Mouse (Mus musculus) embryonic facial prominence, embryonic 15.5 days (tissue): ENCODE results near the gene Scaf11. TPM values are rescaled to one million over a fixed set of nuclear protein-coding genes. Genes with fewer than 3 reads are reported as not detected.

Source experiments
- ATAC-seq: fragments of 200-750 bp; cut with Nextera tagmentation; 2 replicates; pipeline ENCODE4 v1.8.0; 2017; ENCODE audit warnings: low read depth, moderate TSS enrichment; ENCODE audit not compliant: insufficient number of reproducible peaks, low FRiP score, low TSS enrichment
- H3K27ac ChIP-seq: fragments of 300-500 bp; sonication (generic); replicated peaks from 2 replicates; pipeline ENCODE4 v1.5.1; 2015; ENCODE audit warnings: mild to moderate bottlenecking, inconsistent platforms
- H3K27me3 ChIP-seq: fragments of 300-500 bp; sonication (generic); 2 replicates; pipeline ENCODE4 v1.6.1; 2015; ENCODE audit warnings: inconsistent platforms
- H3K36me3 ChIP-seq: fragments of 300-500 bp; sonication (generic); 2 replicates; pipeline ENCODE4 v1.6.1; 2015; ENCODE audit warnings: mild to moderate bottlenecking, inconsistent platforms
- H3K4me1 ChIP-seq: fragments of 300-500 bp; sonication (generic); 2 replicates; pipeline ENCODE4 v1.6.1; 2015; ENCODE audit warnings: inconsistent platforms
- H3K4me2 ChIP-seq: fragments of 300-500 bp; sonication (generic); replicated peaks from 2 replicates; pipeline ENCODE4 v1.6.1; 2015; ENCODE audit warnings: mild to moderate bottlenecking, inconsistent platforms
- H3K4me3 ChIP-seq: fragments of 300-500 bp; sonication (generic); replicated peaks from 2 replicates; pipeline ENCODE4 v1.5.1; 2015; ENCODE audit warnings: mild to moderate bottlenecking, inconsistent platforms
- H3K9ac ChIP-seq: fragments of 300-500 bp; sonication (generic); 2 replicates; pipeline ENCODE4 v1.6.1; 2015; ENCODE audit warnings: inconsistent platforms
- H3K9me3 ChIP-seq: fragments of 300-500 bp; sonication (generic); replicated peaks from 2 replicates; pipeline ENCODE4 v1.6.1; 2016; ENCODE audit warnings: inconsistent platforms
- WGBS: fragments of 180-500 bp; shearing (Covaris S2); methylation state at CpG from one replicate; pipeline ENCODE4 v1.1.7; 2015; 5-methylcytosine and 5-hydroxymethylcytosine counted together
- polyA plus RNA-seq: library from polyadenylated mRNA; unstranded; fragments of >200 nt; fragmentation: Nextera tagmentation; extraction: Ambion mirVana; gene quantifications from 2 replicates; pipeline ENCODE4 v1.2.1, GENCODE M21; 2015

Gene Scaf11
- polyA plus RNA-seq, 1 experiment from 2014 or later, result 80.6 TPM

DNA sequence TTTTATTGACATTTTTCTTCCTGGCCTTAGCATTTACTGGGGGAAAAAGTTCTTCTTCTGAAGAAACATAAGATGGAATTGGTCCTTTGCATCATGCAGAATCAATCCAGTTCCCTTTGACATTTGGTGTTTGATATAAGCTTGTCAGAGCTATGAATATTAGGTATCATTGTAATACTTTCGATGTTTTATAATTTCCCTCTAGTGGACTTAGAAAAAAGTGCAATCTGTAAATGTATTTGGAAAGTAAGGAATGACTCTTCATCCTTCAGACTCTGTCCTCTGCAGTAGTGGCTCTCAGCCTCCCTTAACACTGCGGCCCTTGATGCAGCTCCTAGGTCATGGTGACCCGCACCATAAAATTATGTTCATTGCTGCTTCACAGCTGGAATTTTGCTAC lies 67.8 kb downstream of the Scaf11 start:
- Histone ChIP-seq H3K27ac (no peak overlapping the region), H3K27me3 (no peaks in the 10 kb centered on the region), H3K9me3 (no peaks in the 10 kb centered on the region), H3K36me3 (peaks cover 68% of the 10 kb centered on the region), H3K4me1 (no peaks in the 10 kb centered on the region), H3K9ac (no peak overlapping the region), H3K4me3 (no peak overlapping the region), H3K4me2 (no peak overlapping the region)
- no peak for ATAC-seq
- 93% methylated on average over 3 of the region's 3 CpGs for WGBS

DNA sequence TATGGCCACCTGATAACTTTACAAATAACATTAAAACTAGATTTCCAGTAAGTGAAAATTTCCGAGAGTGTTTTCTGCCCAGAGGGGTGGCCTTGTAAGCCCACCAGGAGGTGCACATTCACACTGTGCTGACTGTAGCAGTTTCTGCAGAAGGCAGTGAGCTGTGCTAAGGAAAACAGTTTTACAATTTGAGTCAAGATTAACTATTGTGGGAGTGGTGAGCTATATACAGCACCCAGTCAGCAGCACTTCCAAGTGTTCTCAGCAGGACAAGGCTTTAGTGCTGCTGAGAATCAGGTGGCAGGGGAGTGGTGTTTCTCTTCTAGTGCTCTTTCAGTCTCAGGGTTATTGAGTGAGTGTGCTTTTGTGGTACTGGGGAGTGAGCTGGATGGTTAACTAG lies 72.1 kb downstream of the Scaf11 start:
- 69% methylated on average over 1 of the region's 1 CpGs for WGBS
- H3K27ac ChIP-seq, result no peak overlapping the region
- no peaks in the 10 kb centered on the region for H3K4me1 ChIP-seq
- no peak overlapping the region for H3K4me2 ChIP-seq
- no peaks in the 10 kb centered on the region for H3K9me3 ChIP-seq
- peaks cover 45% of the 10 kb centered on the region for H3K36me3 ChIP-seq
- H3K27me3 ChIP-seq, result no peaks in the 10 kb centered on the region
- ATAC-seq, result no peak
- no peak overlapping the region for H3K9ac ChIP-seq
- no peak overlapping the region for H3K4me3 ChIP-seq

DNA sequence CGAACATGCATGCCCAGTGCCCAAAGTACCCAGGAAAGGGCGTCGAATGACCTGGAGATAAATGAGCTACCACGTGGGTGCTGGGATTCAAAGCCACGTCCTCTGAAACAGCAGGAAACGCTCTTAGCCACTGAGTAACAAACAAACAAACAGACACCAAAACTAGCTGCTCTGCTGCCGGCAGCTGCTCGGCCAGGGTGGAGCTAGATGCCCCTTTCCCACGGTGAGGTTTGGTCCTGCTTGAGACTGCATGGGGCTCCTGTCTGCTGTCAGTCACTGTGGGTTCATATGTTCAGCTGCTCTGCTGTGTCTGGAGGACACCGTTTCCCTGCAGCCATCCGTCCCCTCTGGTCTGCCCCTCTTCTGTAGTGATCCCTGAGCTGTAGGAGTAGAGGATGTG lies 78.4 kb downstream of the Scaf11 start:
- no peak for ATAC-seq
- Histone ChIP-seq H3K4me1 (no peaks in the 10 kb centered on the region), H3K36me3 (peaks cover 37% of the 10 kb centered on the region), H3K4me2 (no peak overlapping the region), H3K4me3 (no peak overlapping the region), H3K9me3 (no peaks in the 10 kb centered on the region), H3K27ac (no peak overlapping the region), H3K9ac (no peak overlapping the region), H3K27me3 (no peaks in the 10 kb centered on the region)
- 90% methylated on average over 11 of the region's 11 CpGs for WGBS

DNA sequence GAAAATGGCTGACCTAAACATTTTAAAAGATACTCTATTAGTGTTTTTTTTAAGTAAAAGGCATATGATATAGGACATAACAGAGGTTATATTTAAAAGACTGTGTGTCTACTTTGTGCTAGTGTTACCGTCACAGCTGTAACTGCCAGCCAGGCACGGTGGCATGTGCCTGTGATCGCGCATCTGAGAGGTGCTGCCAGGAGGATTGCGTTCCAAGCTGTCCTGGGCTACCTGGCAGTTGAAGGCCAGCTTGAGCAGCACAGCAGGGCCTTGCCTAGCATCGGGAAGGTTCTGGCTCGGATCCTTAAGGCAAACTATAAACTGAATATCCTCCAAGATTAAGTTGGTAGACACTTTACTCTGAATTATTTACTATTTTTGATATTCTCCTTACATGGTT lies 82.9 kb downstream of the Scaf11 start:
- H3K4me3 ChIP-seq, result no peak overlapping the region
- no peak overlapping the region for H3K4me2 ChIP-seq
- H3K9me3 ChIP-seq, result no peaks in the 10 kb centered on the region
- H3K27me3 ChIP-seq, result no peaks in the 10 kb centered on the region
- no peaks in the 10 kb centered on the region for H3K4me1 ChIP-seq
- H3K36me3 ChIP-seq, result peaks cover 18% of the 10 kb centered on the region
- H3K27ac ChIP-seq, result no peak overlapping the region
- H3K9ac ChIP-seq, result no peak overlapping the region
- no peak for ATAC-seq
- 88% methylated on average over 7 of the region's 7 CpGs for WGBS

DNA sequence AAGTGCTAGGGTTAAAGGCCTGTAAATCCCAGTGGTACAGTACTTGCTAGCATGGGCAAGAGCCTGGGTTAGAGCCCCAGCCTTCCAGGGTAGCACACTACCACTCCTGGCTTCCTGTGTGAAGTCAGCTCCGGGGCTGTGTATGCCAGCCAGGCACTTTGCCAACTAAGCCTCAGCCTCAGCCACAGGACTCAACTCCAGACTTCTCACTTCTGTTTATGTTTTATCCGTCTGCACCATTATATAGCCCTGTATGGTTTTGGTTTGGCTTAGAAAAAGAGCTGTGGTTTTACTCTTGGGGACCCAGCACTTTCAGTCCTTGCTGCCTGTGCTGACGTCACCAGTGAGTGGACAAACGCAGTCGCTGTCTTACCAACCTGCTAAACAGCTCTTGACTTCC lies 83.4 kb downstream of the Scaf11 start:
- WGBS, result 56% methylated on average over 5 of the region's 5 CpGs
- Histone ChIP-seq H3K27me3 (no peaks in the 10 kb centered on the region), H3K36me3 (peaks cover 20% of the 10 kb centered on the region), H3K4me2 (no peak overlapping the region), H3K9ac (no peak overlapping the region), H3K9me3 (no peaks in the 10 kb centered on the region), H3K27ac (no peak overlapping the region), H3K4me3 (no peak overlapping the region), H3K4me1 (no peaks in the 10 kb centered on the region)
- ATAC-seq, result peak; percentile 87

DNA sequence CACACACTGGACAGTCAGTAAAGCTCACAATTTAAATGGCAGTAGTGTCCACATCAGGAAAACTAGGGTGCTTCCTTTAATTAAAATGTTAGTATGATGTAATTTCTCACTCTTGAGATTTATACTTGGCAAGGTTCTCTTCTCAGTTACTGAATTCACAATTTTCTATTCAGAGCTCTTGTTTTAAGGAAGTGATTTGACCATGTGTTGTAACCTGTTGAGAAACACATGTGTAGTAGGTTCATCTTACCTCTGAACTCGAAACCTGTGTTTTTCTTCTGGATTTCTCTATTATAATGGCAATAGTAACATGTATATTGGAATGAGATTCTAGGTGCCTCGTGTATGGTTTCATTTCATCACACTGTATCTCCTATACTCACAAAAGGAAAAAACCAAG lies 84.4 kb downstream of the Scaf11 start:
- no peak for ATAC-seq
- Histone ChIP-seq H3K4me3 (no peak overlapping the region), H3K9ac (no peak overlapping the region), H3K36me3 (peaks cover 27% of the 10 kb centered on the region), H3K9me3 (no peaks in the 10 kb centered on the region), H3K27me3 (no peaks in the 10 kb centered on the region), H3K4me1 (no peaks in the 10 kb centered on the region), H3K4me2 (no peak overlapping the region), H3K27ac (no peak overlapping the region)
- 89% methylated on average over 2 of the region's 2 CpGs for WGBS

DNA sequence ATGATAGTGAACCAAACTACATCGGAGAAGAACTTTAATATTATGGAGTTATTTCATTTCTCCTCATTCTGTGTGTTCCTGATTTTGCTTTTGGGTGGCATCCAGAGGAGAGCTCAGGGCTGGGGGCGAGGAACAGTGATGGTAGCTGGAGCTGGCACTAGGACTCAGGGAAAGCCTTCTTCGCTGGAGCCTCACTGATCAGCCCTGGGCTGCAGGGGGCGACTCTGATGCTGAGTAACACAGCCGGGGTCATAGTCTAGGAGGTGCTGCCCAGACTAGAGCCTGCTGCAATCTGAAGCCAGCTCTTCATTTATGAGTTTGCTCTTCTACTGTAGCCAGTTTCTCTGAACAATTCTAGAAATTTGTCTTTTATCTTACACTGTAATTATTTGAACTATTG lies 87.5 kb downstream of the Scaf11 start:
- Histone ChIP-seq H3K4me1 (no peaks in the 10 kb centered on the region), H3K4me2 (no peak overlapping the region), H3K27me3 (no peaks in the 10 kb centered on the region), H3K4me3 (no peak overlapping the region), H3K9me3 (no peaks in the 10 kb centered on the region), H3K27ac (no peak overlapping the region), H3K36me3 (peaks cover 42% of the 10 kb centered on the region), H3K9ac (no peak overlapping the region)
- ATAC-seq, result no peak
- 79% methylated on average over 5 of the region's 5 CpGs for WGBS

DNA sequence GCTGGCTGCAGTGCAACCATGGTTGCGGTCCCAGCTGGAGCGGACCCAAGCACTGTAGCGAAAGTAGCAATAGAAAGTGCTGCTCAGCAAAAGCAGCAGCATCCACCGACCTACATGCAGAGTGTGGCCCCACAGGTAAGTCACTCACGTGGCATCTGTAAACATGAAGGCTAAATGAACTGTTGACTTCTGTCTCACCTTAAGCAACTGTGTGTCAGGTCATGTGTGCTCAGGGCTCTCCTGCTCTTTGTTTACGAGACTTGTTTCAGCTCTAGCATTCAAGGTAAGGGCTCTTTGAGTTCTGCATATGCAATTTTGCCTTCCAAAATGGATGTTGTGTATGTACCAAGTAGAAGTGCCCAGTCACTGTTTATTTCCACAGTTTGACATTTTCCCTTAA lies 88.0 kb downstream of the Scaf11 start:
- Histone ChIP-seq H3K9ac (no peak overlapping the region), H3K27me3 (no peaks in the 10 kb centered on the region), H3K4me3 (no peak overlapping the region), H3K9me3 (no peaks in the 10 kb centered on the region), H3K36me3 (peaks cover 45% of the 10 kb centered on the region), H3K4me2 (no peak overlapping the region), H3K27ac (no peak overlapping the region), H3K4me1 (no peaks in the 10 kb centered on the region)
- WGBS, result 93% methylated on average over 6 of the region's 6 CpGs
- no peak for ATAC-seq

DNA sequence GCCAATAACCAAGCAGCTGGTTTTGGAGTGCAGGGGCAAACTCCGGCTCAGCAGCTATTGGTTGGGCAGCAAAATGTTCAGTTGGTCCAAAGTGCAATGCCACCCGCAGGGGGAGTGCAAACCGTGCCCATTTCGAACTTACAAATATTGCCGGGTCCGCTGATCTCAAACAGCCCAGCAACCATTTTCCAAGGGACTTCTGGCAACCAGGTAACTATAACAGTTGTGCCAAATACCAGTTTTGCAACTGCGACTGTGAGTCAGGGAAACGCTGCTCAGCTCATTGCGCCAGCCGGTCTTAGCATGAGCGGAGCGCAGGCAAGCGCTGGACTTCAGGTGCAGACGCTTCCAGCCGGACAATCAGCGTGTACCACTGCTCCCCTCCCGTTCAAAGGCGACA lies 89.3 kb downstream of the Scaf11 start:
- Histone ChIP-seq H3K36me3 (peaks cover 53% of the 10 kb centered on the region), H3K4me3 (no peak overlapping the region)
- no peak for ATAC-seq

DNA sequence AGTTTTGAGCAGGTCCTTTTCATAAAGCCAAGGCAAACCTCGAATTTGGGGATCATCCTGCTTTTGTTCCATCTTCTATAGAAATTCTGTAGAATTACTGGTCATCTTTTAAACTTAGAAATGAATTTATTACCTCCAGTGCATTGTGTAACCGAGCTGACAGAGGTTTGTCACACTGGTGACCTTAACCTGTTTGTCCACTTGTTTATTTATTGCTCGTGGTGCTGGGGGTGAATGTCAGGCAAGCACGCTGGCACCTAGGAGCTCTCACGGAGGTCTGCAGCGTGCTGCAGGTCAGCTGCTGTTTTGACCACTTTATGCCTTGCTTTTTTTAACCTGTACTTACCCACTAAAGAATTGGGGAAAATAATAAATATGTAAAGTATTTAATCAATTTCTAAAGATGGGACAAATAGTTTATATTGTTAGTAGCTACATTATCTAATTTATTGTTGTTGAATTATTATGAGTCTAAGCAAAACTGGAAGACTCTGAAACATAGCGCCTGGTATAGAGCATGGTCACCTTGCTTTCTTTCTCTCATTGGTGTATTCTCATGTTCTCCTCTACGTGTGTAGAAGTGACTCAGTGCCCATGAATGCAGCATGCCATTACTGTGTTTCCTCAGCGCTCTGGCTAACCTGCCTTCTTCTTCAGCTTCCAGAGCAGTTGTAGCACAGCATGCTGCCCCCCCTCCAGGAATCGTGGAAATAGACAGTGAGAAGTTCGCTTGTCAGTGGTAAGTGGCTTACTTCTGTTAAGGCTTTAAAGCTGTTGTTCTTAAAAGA lies 94.3 kb downstream of the Scaf11 start:
- H3K9ac ChIP-seq, result no peak overlapping the region
- ATAC-seq, result no peak
- no peaks in the 10 kb centered on the region for H3K27me3 ChIP-seq
- no peak overlapping the region for H3K4me2 ChIP-seq
- H3K4me1 ChIP-seq, result no peaks in the 10 kb centered on the region
- H3K4me3 ChIP-seq, result no peak overlapping the region
- WGBS, result 87% methylated on average over 11 of the region's 11 CpGs
- no peak overlapping the region for H3K27ac ChIP-seq
- no peaks in the 10 kb centered on the region for H3K9me3 ChIP-seq
- peaks cover 86% of the 10 kb centered on the region for H3K36me3 ChIP-seq

More for the DNA sequence above, 89.3 kb downstream of the Scaf11 start:
- Histone ChIP-seq H3K27me3 (no peaks in the 10 kb centered on the region), H3K4me2 (no peak overlapping the region), H3K9me3 (no peaks in the 10 kb centered on the region), H3K9ac (no peak overlapping the region), H3K27ac (no peak overlapping the region), H3K4me1 (no peaks in the 10 kb centered on the region)
- WGBS, result 95% methylated on average over 18 of the region's 18 CpGs

DNA sequence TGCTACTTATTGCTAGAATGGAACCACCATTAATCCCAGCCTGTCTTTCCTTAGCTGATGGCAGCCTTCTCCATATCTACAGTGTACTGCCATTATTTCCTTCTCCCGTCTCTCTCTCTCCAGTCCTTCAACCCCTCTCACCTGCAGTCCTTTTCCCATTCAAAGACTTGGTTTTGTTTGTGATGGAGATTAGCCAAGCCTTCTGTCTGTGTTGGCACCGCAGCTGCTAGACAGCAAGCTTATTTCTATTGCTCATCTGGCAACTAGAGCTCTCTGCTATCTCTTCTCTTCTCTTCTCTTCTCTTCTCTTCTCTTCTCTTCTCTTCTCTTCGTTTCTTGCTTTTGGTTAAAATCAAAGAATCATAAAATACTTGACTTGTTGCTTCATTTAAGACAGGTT lies 95.3 kb downstream of the Scaf11 start:
- Histone ChIP-seq H3K9me3 (no peaks in the 10 kb centered on the region), H3K4me1 (no peaks in the 10 kb centered on the region), H3K4me3 (no peak overlapping the region), H3K9ac (no peak overlapping the region), H3K36me3 (peaks cover 82% of the 10 kb centered on the region), H3K27ac (no peak overlapping the region), H3K27me3 (no peaks in the 10 kb centered on the region), H3K4me2 (no peak overlapping the region)
- no peak for ATAC-seq
- WGBS, result 83% methylated on average over 3 of the region's 3 CpGs
